Comparison of ENCODE assay signal across 22 mouse cellular contexts in the genomic region with DNA sequence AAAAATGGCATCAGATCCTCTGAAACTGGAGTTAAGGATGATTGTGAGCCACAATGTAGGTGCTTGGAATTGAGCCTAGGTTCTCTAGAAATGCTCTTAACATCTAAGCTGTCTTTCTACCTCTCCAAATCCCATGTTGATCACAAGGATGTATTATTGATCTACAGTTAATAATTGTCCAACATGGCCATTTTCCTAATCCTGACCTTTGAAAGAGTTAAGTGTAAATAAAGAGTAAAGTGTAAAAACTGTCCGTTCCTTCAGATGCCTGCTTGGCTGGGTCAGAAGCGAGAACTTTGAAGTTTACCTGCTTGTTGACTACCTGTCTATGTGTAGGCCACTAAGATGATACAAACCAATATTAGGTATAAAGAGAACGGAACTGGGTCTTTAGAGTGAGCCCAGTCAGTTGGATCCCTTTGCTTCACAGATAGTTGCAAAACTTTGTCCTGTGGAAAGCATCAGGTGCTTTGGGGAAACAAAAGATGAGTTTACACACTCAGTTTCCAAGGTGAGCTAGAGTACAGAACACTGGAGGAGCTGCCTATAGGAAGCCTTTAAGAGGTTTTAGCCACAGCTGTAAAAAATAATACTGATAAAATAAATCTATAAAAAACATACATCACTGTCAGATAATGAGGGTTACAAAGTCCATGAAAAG. TPM values are rescaled to one million over a fixed set of nuclear protein-coding genes. Genes with fewer than 3 reads are reported as not detected.
A peak's percentile ranks its signal among the peaks of the same experiment; 100 is the strongest.
DNase-seq lines count a peak whose midpoint lies in the region; ATAC-seq and TF ChIP-seq lines count a peak whose summit lies in the region.
"Had no signal": no experiment of that assay in that cellular context is flagged by ENCODE, and none has a peak within 500 bp of the region (broad histone marks: within the 10 kb centered on the region; RNA-seq: fewer than 3 reads in every experiment).

No protein-coding gene starts in this region.

- no peak overlapping the region for H3K4me2 ChIP-seq in liver, embryonic 12.5 days
- H3K4me2 ChIP-seq in liver, embryonic 11.5 days = no peak overlapping the region
- H3K4me2 ChIP-seq in liver, embryonic 13.5 days = no peak overlapping the region
- no peak overlapping the region for H3K4me2 ChIP-seq in liver, embryonic 15.5 days
- H3K4me2 ChIP-seq in liver, postnatal 0 days (ENCODE audit: low read depth, low read length) = no peak overlapping the region
- H3K4me2 ChIP-seq: embryonic facial prominence, embryonic 13.5 days; embryonic facial prominence, embryonic 15.5 days; forebrain, embryonic 13.5 days; forebrain, embryonic 15.5 days had no signal

- peaks cover 30% of the 10 kb centered on the region for H3K36me3 ChIP-seq in liver, embryonic 12.5 days
- H3K36me3 ChIP-seq in liver, embryonic 11.5 days (ENCODE audit: control insufficient read depth, insufficient read depth, low read length) = 0 out of 2 replicates have a peak, but pooled peaks cover 2% of the 10 kb centered on the region
- H3K36me3 ChIP-seq in liver, embryonic 13.5 days = peaks cover 26% of the 10 kb centered on the region
- H3K36me3 ChIP-seq in liver, embryonic 15.5 days (replicated peaks) = peaks cover 24% of the 10 kb centered on the region
- H3K36me3 ChIP-seq in liver, postnatal 0 days (replicated peaks; ENCODE audit: insufficient read depth, low read length) = peaks cover 18% of the 10 kb centered on the region
- H3K36me3 ChIP-seq: forebrain, embryonic 15.5 days had no signal

- H3K27me3 ChIP-seq in liver, embryonic 12.5 days (replicated peaks) = no peaks in the 10 kb centered on the region
- H3K27me3 ChIP-seq in liver, embryonic 11.5 days (replicated peaks; ENCODE audit: control insufficient read depth, insufficient read depth, low read length) = no peaks in the 10 kb centered on the region
- no peaks in the 10 kb centered on the region for H3K27me3 ChIP-seq in liver, embryonic 13.5 days
- no peaks in the 10 kb centered on the region for H3K27me3 ChIP-seq in liver, embryonic 15.5 days
- no peaks in the 10 kb centered on the region for H3K27me3 ChIP-seq in liver, postnatal 0 days (ENCODE audit: insufficient read depth, low read length)
- H3K27me3 ChIP-seq: embryonic facial prominence, embryonic 13.5 days; embryonic facial prominence, embryonic 15.5 days; forebrain, embryonic 13.5 days; forebrain, embryonic 15.5 days had no signal

- intact Hi-C loops in left cerebral cortex, postnatal 14 days (cut with DNase I) = no loop called here

- no peaks in the 10 kb centered on the region for H3K4me1 ChIP-seq in liver, embryonic 12.5 days
- no peaks in the 10 kb centered on the region for H3K4me1 ChIP-seq in liver, embryonic 11.5 days (replicated peaks; ENCODE audit: control insufficient read depth, insufficient read depth, low read length)
- no peaks in the 10 kb centered on the region for H3K4me1 ChIP-seq in liver, embryonic 13.5 days (replicated peaks)
- peaks cover 6% of the 10 kb centered on the region for H3K4me1 ChIP-seq in liver, embryonic 15.5 days (replicated peaks)
- no peaks in the 10 kb centered on the region for H3K4me1 ChIP-seq in liver, postnatal 0 days (ENCODE audit: insufficient read depth)
- H3K4me1 ChIP-seq: embryonic facial prominence, embryonic 15.5 days; forebrain, embryonic 13.5 days had no signal

- 0 out of 2 replicates have a peak, but pooled peaks have one; percentile 30 for ATAC-seq in liver, embryonic 12.5 days
- no peak for ATAC-seq in liver, embryonic 11.5 days (replicated peaks; ENCODE audit: low FRiP score)
- peak; percentile 53 for ATAC-seq in liver, embryonic 13.5 days (ENCODE audit: low read depth)
- ATAC-seq in liver, embryonic 15.5 days (ENCODE audit: insufficient read depth) = peak; percentile 54
- peak; percentile 89 for ATAC-seq in liver, postnatal 0 days
- ATAC-seq: forebrain, embryonic 13.5 days; forebrain, embryonic 15.5 days had no signal

- H3K4me3 ChIP-seq in liver, embryonic 12.5 days = no peak overlapping the region
- H3K4me3 ChIP-seq in liver, embryonic 11.5 days (ENCODE audit: low read depth, low read length) = no peak overlapping the region
- H3K4me3 ChIP-seq in liver, embryonic 13.5 days (replicated peaks) = no peak overlapping the region
- H3K4me3 ChIP-seq in liver, embryonic 15.5 days (replicated peaks) = no peak overlapping the region
- no peak overlapping the region for H3K4me3 ChIP-seq in liver, postnatal 0 days (ENCODE audit: low read depth, low read length)
- H3K4me3 ChIP-seq: embryonic facial prominence, embryonic 13.5 days; embryonic facial prominence, embryonic 15.5 days; forebrain, embryonic 13.5 days; forebrain, embryonic 15.5 days had no signal

- WGBS in liver, embryonic 12.5 days (ENCODE audit: insufficient replicate concordance) = 70% methylated on average over 3 of the region's 3 CpGs
- WGBS in liver, embryonic 11.5 days = 77% methylated on average over 3 of the region's 3 CpGs
- WGBS in liver, embryonic 13.5 days (ENCODE audit: insufficient replicate concordance) = 69% methylated on average over 3 of the region's 3 CpGs
- 71% methylated on average over 3 of the region's 3 CpGs for WGBS in liver, embryonic 15.5 days (ENCODE audit: insufficient replicate concordance)
- WGBS in liver, postnatal 0 days (ENCODE audit: insufficient replicate concordance) = 65% methylated on average over 3 of the region's 3 CpGs

- no peak overlapping the region for H3K9ac ChIP-seq in liver, embryonic 12.5 days
- no peak overlapping the region for H3K9ac ChIP-seq in liver, embryonic 11.5 days (ENCODE audit: low read depth, low read length)
- H3K9ac ChIP-seq in liver, embryonic 13.5 days = no peak overlapping the region
- H3K9ac ChIP-seq in liver, embryonic 15.5 days = no peak overlapping the region
- no peak overlapping the region for H3K9ac ChIP-seq in liver, postnatal 0 days (replicated peaks)
- H3K9ac ChIP-seq: embryonic facial prominence, embryonic 13.5 days; embryonic facial prominence, embryonic 15.5 days; forebrain, embryonic 13.5 days; forebrain, embryonic 15.5 days had no signal

- no peak overlapping the region for H3K27ac ChIP-seq in liver, embryonic 12.5 days
- no peak overlapping the region for H3K27ac ChIP-seq in liver, embryonic 11.5 days (ENCODE audit: low read depth, low read length)
- peak overlapping the region; percentile 57 for H3K27ac ChIP-seq in liver, embryonic 13.5 days
- H3K27ac ChIP-seq in liver, embryonic 15.5 days (replicated peaks) = peak overlapping the region; percentile 66
- peak overlapping the region; percentile 82 for H3K27ac ChIP-seq in liver, postnatal 0 days (ENCODE audit: low read depth)
- H3K27ac ChIP-seq: embryonic facial prominence, embryonic 13.5 days; embryonic facial prominence, embryonic 15.5 days; forebrain, embryonic 13.5 days; forebrain, embryonic 15.5 days had no signal

- TF ChIP-seq CTCF in liver, postnatal 0 days (IDR thresholded peaks at IDR 0.05; ENCODE audit: low read depth) = no peak

- DNase-seq in liver, embryonic 11.5 days (ENCODE audit: low spot score) = no peak
- DNase-seq in liver, embryonic 13.5 days = no peak
- peak; percentile 19 for DNase-seq in liver, postnatal 0 days
- DNase-seq in thymus, postnatal 36 days = no peak
- no peak for DNase-seq in left cerebral cortex, postnatal 14 days (ENCODE audit: low spot score in 2 of 2)
- DNase-seq: adrenal gland, adult 2 months; adrenal gland, postnatal 10 days; adrenal gland, postnatal 25 days; cerebellum, adult 11 months; cerebellum, adult 18-20 months; cerebellum, adult 8-10 months; cerebellum, adult 9-11 months; cerebellum, postnatal 14 days; cerebellum, postnatal 36 days; embryo, embryonic 11 days had no signal

- H3K9me3 ChIP-seq in liver, embryonic 12.5 days (replicated peaks) = no peaks in the 10 kb centered on the region
- H3K9me3 ChIP-seq in liver, embryonic 11.5 days (ENCODE audit: control insufficient read depth, low read length) = no peaks in the 10 kb centered on the region
- no peaks in the 10 kb centered on the region for H3K9me3 ChIP-seq in liver, embryonic 13.5 days (replicated peaks)
- no peaks in the 10 kb centered on the region for H3K9me3 ChIP-seq in liver, embryonic 15.5 days (replicated peaks)
- H3K9me3 ChIP-seq in liver, postnatal 0 days (ENCODE audit: low read length) = no peaks in the 10 kb centered on the region
- H3K9me3 ChIP-seq: embryonic facial prominence, embryonic 13.5 days; embryonic facial prominence, embryonic 15.5 days; forebrain, embryonic 13.5 days; forebrain, embryonic 15.5 days had no signal

- TF ChIP-seq EP300 in liver, postnatal 0 days (IDR thresholded peaks at IDR 0.05; ENCODE audit: low read depth) = peak; percentile 71

RNA-seq across cellular contexts. Expression of a gene that starts 56.7 kb away (rescaled TPM):
- 0.20 and 0.27 TPM in 2 replicates for polyA plus RNA-seq in liver, embryonic 12.5 days (2016; fragmentation: Nextera tagmentation; extraction: Ambion mirVana)
- 0.48 and 0.52 TPM in 2 replicates for polyA plus RNA-seq in liver, embryonic 11.5 days (2014; fragmentation: Nextera tagmentation; extraction: Ambion mirVana)
- polyA plus RNA-seq in liver, embryonic 13.5 days (2015; fragmentation: Nextera tagmentation; extraction: Ambion mirVana) = 0.10 and 0.15 TPM in 2 replicates
- polyA plus RNA-seq in liver, embryonic 15.5 days (2015; fragmentation: Nextera tagmentation; extraction: Ambion mirVana) = 0.20 and 0.24 TPM in 2 replicates
- polyA plus RNA-seq in liver, postnatal 0 days (2015; fragmentation: Nextera tagmentation; extraction: Ambion mirVana) = 0.28 and 0.39 TPM in 2 replicates
- 10 to 100 TPM; 87.4 to 95.7 TPM for total RNA-seq in left cerebral cortex, postnatal 14 days (2021)
- total RNA-seq: common myeloid progenitor, adult 5-6 weeks had no signal

Comparison
In these comparisons a context has a peak if more than half of its experiments do, and no peak if none do; other contexts are left out.
1. H3K27ac ChIP-seq: peak in liver, embryonic 13.5 days (single experiment), liver, embryonic 15.5 days (single experiment) and liver, postnatal 0 days (single experiment); none in liver, embryonic 12.5 days (single experiment) and liver, embryonic 11.5 days (single experiment).